Mouse (Mus musculus) kidney, postnatal 0 days (tissue): Measurements from ENCODE around the gene Dock11. TPM values are rescaled to one million over a fixed set of nuclear protein-coding genes. Genes with fewer than 3 reads are reported as not detected.
A peak's percentile ranks its signal among the peaks of the same experiment; 100 is the strongest.

Experiments
- ATAC-seq: fragments of 200-750 bp; cut with Nextera tagmentation; replicated peaks from 2 replicates; pipeline ENCODE4 v1.8.0; 2017; ENCODE audit warnings: low read depth, moderate number of reproducible peaks, moderate TSS enrichment, moderate library complexity; ENCODE audit not compliant: low FRiP score
- DNase-seq: peaks from one replicate; pipeline ENCODE4 v3.0.0-alpha.2; 2016; ENCODE audit warnings: low spot score
- H3K27ac ChIP-seq: fragments of 300-500 bp; sonication (generic); 2 replicates; pipeline ENCODE4 v1.5.1; 2014; ENCODE audit warnings: mild to moderate bottlenecking
- H3K27me3 ChIP-seq: fragments of 300-500 bp; sonication (generic); 2 replicates; pipeline ENCODE4 v1.6.1; 2014; ENCODE audit warnings: low read length, mixed read lengths; ENCODE audit not compliant: insufficient read depth
- H3K36me3 ChIP-seq: fragments of 300-500 bp; sonication (generic); 2 replicates; pipeline ENCODE4 v1.6.1; 2014; ENCODE audit warnings: low read length, mixed read lengths; ENCODE audit not compliant: insufficient read depth
- H3K4me1 ChIP-seq: fragments of 300-500 bp; sonication (generic); replicated peaks from 2 replicates; pipeline ENCODE4 v1.6.1; 2014; ENCODE audit warnings: antibody characterized with exemption, low read length, mixed read lengths; ENCODE audit not compliant: insufficient read depth
- H3K4me2 ChIP-seq: fragments of 300-500 bp; sonication (generic); 2 replicates; pipeline ENCODE4 v1.6.1; 2014; ENCODE audit warnings: mild to moderate bottlenecking, low read length, moderate library complexity, mixed read lengths
- H3K4me3 ChIP-seq: fragments of 300-500 bp; sonication (generic); replicated peaks from 2 replicates; pipeline ENCODE4 v1.5.1; 2014; ENCODE audit warnings: low read depth, low read length
- H3K9ac ChIP-seq: fragments of 300-500 bp; sonication (generic); 2 replicates; pipeline ENCODE4 v1.6.1; 2014; ENCODE audit warnings: low read depth, low read length
- H3K9me3 ChIP-seq: fragments of 300-500 bp; sonication (generic); replicated peaks from 2 replicates; pipeline ENCODE4 v1.6.1; 2016; ENCODE audit warnings: low read length, inconsistent platforms, mixed read lengths
- CTCF ChIP-seq: IDR thresholded peaks from 2 replicates; pipeline ENCODE4 v1.5.1; 2016; ENCODE audit warnings: antibody characterized with exemption, low read depth, mild to moderate bottlenecking, moderate library complexity
- WGBS: fragments of 180-500 bp; shearing (Covaris S2); extraction: QIAGEN DNeasy Blood & Tissue Kit; methylation state at CpG from one replicate; pipeline ENCODE4 v1.1.7; 2014; 5-methylcytosine and 5-hydroxymethylcytosine counted together
- polyA plus RNA-seq: library from polyadenylated mRNA; unstranded; fragments of >200 nt; fragmentation: Nextera tagmentation; extraction: Ambion mirVana; gene quantifications from 2 replicates; pipeline ENCODE4 v1.2.1, GENCODE M21; 2015

Dock11 gene
- polyA plus RNA-seq, 1 experiment from 2014 or later: 5.5 TPM

- Histone ChIP-seq H3K36me3 (no peaks in the 10 kb centered on the region), H3K27me3 (no peaks in the 10 kb centered on the region), H3K9me3 (no peaks in the 10 kb centered on the region), H3K9ac (no peak overlapping the region), H3K27ac (no peak overlapping the region), H3K4me2 (no peak overlapping the region), H3K4me3 (no peak overlapping the region), H3K4me1 (no peaks in the 10 kb centered on the region)
- WGBS: 65% methylated on average over 4 of the region's 4 CpGs
- no peak for DNase-seq
- no peak for TF ChIP-seq CTCF
- ATAC-seq: no peak
These were observed 188.5 kb downstream of the Dock11 start for GRCm38 (mm10) chrX:36077164-36077563.

DNA sequence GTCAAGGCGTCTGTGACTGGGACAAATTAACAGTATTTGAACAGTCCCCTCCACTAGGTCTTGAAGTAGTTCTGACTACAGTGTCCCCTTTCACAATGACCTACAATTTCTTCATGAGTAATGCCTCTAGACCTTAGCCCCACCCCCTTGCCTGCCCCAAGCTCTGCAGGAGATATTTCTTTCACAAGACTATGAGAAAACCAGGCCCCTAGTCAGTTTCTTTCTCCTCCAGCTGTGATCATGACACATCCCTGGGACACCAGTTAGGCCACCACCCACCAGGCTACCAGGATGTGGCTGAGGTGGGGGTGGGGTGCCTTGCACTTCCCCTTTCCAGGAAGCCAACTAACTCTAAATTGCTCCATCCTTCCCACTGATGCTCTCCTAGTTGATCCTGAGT, 194.3 kb downstream of the Dock11 start:
- H3K27ac ChIP-seq: no peak overlapping the region
- TF ChIP-seq CTCF: no peak
- no peak overlapping the region for H3K4me3 ChIP-seq
- H3K4me1 ChIP-seq: no peaks in the 10 kb centered on the region
- no peaks in the 10 kb centered on the region for H3K36me3 ChIP-seq
- H3K27me3 ChIP-seq: no peaks in the 10 kb centered on the region
- ATAC-seq: no peak
- H3K4me2 ChIP-seq: no peak overlapping the region
- H3K9me3 ChIP-seq: no peaks in the 10 kb centered on the region
- DNase-seq: peak; percentile 4
- no peak overlapping the region for H3K9ac ChIP-seq
- WGBS: 79% methylated on average over 1 of the region's 1 CpGs

GRCm38 (mm10) chrX:36088464-36089256, 200.0 kb downstream of the Dock11 start:
- H3K4me3 ChIP-seq: no peak overlapping the region
- no peak overlapping the region for H3K27ac ChIP-seq
- H3K4me2 ChIP-seq: no peak overlapping the region
- no peaks in the 10 kb centered on the region for H3K36me3 ChIP-seq
- DNase-seq: no peak
- no peak overlapping the region for H3K9ac ChIP-seq
- no peaks in the 10 kb centered on the region for H3K27me3 ChIP-seq
- 89% methylated on average over 6 of the region's 6 CpGs for WGBS
- H3K4me1 ChIP-seq: no peaks in the 10 kb centered on the region
- no peaks in the 10 kb centered on the region for H3K9me3 ChIP-seq
- ATAC-seq: no peak
- no peak for TF ChIP-seq CTCF

GRCm38 (mm10) chrX:36100883-36101282, 212.3 kb downstream of the Dock11 start:
- ATAC-seq (no peak), DNase-seq (no peak)
- H3K4me3 ChIP-seq: no peak overlapping the region
- no peaks in the 10 kb centered on the region for H3K27me3 ChIP-seq
- no peaks in the 10 kb centered on the region for H3K9me3 ChIP-seq
- WGBS: 83% methylated on average over 1 of the region's 1 CpGs
- no peak overlapping the region for H3K27ac ChIP-seq
- H3K4me2 ChIP-seq: no peak overlapping the region
- H3K4me1 ChIP-seq: no peaks in the 10 kb centered on the region
- H3K9ac ChIP-seq: no peak overlapping the region
- TF ChIP-seq CTCF: no peak
- no peaks in the 10 kb centered on the region for H3K36me3 ChIP-seq

DNA sequence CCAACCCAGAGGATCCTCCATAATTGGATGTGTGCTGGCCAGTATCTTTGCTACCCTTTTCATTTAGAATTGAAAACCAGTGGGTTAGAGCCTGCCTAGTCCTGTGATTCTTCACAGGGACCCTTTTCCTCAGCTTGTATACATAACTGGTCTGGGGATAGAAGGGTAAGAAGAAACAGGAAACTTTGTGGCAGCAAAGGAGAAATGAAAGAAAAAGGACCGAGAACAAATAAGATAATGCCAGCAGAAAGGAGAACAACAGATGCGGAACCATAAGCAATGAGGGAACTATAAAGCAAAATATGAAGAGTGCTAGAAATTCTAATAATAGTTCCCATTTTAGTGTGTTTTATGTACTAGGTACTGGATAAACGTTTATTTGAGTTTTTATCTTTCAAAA, 212.7 kb downstream of the Dock11 start:
- Histone ChIP-seq H3K4me2 (no peak overlapping the region), H3K27me3 (no peaks in the 10 kb centered on the region), H3K9ac (no peak overlapping the region), H3K27ac (no peak overlapping the region), H3K4me1 (no peaks in the 10 kb centered on the region), H3K9me3 (no peaks in the 10 kb centered on the region), H3K36me3 (no peaks in the 10 kb centered on the region), H3K4me3 (no peak overlapping the region)
- TF ChIP-seq CTCF: no peak
- WGBS: 74% methylated on average over 3 of the region's 3 CpGs
- no peak for ATAC-seq
- DNase-seq: no peak

GRCm38 (mm10) chrX:36108601-36109000, 220.0 kb downstream of the Dock11 start:
- Histone ChIP-seq H3K36me3 (no peaks in the 10 kb centered on the region), H3K4me1 (no peaks in the 10 kb centered on the region), H3K27ac (no peak overlapping the region), H3K4me3 (no peak overlapping the region), H3K27me3 (no peaks in the 10 kb centered on the region), H3K9me3 (no peaks in the 10 kb centered on the region), H3K9ac (no peak overlapping the region), H3K4me2 (no peak overlapping the region)
- TF ChIP-seq CTCF: no peak
- DNase-seq (no peak), ATAC-seq (no peak)
- WGBS: 44% methylated on average over 3 of the region's 3 CpGs
